Mouse (Mus musculus) intestine, embryonic 14.5 days (tissue): Measurements from ENCODE around the gene Fam178b. TPM values are rescaled to one million over a fixed set of nuclear protein-coding genes. Genes with fewer than 3 reads are reported as not detected.
A peak's percentile ranks its signal among the peaks of the same experiment; 100 is the strongest.

Source experiments
- ATAC-seq: fragments of 200-750 bp; cut with Nextera tagmentation; replicated peaks from 2 replicates; pipeline ENCODE4 v1.8.0; 2017; ENCODE audit warnings: low read depth, moderate number of reproducible peaks, moderate TSS enrichment, moderate library complexity; ENCODE audit not compliant: low FRiP score, low TSS enrichment
- DNase-seq: peaks from one replicate; pipeline ENCODE4 v3.0.0-alpha.2; 2018; ENCODE audit warnings: low spot score
- H3K27ac ChIP-seq: fragments of 300-500 bp; sonication (generic); 2 replicates; pipeline ENCODE4 v1.5.1; 2014; ENCODE audit warnings: low read depth, mild to moderate bottlenecking, control low read depth
- H3K27me3 ChIP-seq: fragments of 300-500 bp; sonication (generic); replicated peaks from 2 replicates; pipeline ENCODE4 v1.6.1; 2014; ENCODE audit warnings: low read length, control low read depth; ENCODE audit not compliant: control insufficient read depth, insufficient read depth
- H3K36me3 ChIP-seq: fragments of 300-500 bp; sonication (generic); 2 replicates; pipeline ENCODE4 v1.6.1; 2014; ENCODE audit warnings: low read length, control low read depth; ENCODE audit not compliant: control insufficient read depth, insufficient read depth
- H3K4me1 ChIP-seq: fragments of 300-500 bp; sonication (generic); replicated peaks from 2 replicates; pipeline ENCODE4 v1.6.1; 2014; ENCODE audit warnings: low read length, control low read depth, mixed read lengths; ENCODE audit not compliant: control insufficient read depth, insufficient read depth
- H3K4me2 ChIP-seq: fragments of 300-500 bp; sonication (generic); 2 replicates; pipeline ENCODE4 v1.6.1; 2014; ENCODE audit warnings: low read length
- H3K4me3 ChIP-seq: fragments of 300-500 bp; sonication (generic); 2 replicates; pipeline ENCODE4 v1.5.1; 2014; ENCODE audit warnings: low read depth, low read length, control low read depth, mixed read lengths
- H3K9ac ChIP-seq: fragments of 300-500 bp; sonication (generic); 2 replicates; pipeline ENCODE4 v1.6.1; 2014; ENCODE audit warnings: mild to moderate bottlenecking, low read length
- H3K9me3 ChIP-seq: fragments of 300-500 bp; sonication (generic); 2 replicates; pipeline ENCODE4 v1.6.1; 2016; ENCODE audit warnings: low read length, control low read depth; ENCODE audit not compliant: control insufficient read depth
- WGBS: fragments of 180-500 bp; shearing (Covaris S2); extraction: QIAGEN DNeasy Blood & Tissue Kit; methylation state at CpG from one replicate; pipeline ENCODE4 v1.1.7; 2014; 5-methylcytosine and 5-hydroxymethylcytosine counted together
- polyA plus RNA-seq: library from polyadenylated mRNA; unstranded; fragments of >200 nt; fragmentation: Nextera tagmentation; extraction: Ambion mirVana; gene quantifications from 2 replicates; pipeline ENCODE4 v1.2.1, GENCODE M21; 2014

The Fam178b gene
- polyA plus RNA-seq, 1 experiment from 2014 or later, result 0.39 TPM

- Histone ChIP-seq H3K27ac (peak overlapping the region; percentile 59), H3K9me3 (no peaks in the 10 kb centered on the region), H3K4me2 (no peak overlapping the region), H3K36me3 (no peaks in the 10 kb centered on the region), H3K9ac (no peak overlapping the region), H3K4me3 (no peak overlapping the region), H3K4me1 (peaks cover 16% of the 10 kb centered on the region), H3K27me3 (no peaks in the 10 kb centered on the region)
- DNase-seq, result no peak
- WGBS, result 43% methylated on average over 10 of the region's 10 CpGs
- peak; percentile 38 for ATAC-seq
Observed at GRCm38 (mm10) chr1:36595167-36595931, 87.6 kb downstream of the Fam178b start.

DNA sequence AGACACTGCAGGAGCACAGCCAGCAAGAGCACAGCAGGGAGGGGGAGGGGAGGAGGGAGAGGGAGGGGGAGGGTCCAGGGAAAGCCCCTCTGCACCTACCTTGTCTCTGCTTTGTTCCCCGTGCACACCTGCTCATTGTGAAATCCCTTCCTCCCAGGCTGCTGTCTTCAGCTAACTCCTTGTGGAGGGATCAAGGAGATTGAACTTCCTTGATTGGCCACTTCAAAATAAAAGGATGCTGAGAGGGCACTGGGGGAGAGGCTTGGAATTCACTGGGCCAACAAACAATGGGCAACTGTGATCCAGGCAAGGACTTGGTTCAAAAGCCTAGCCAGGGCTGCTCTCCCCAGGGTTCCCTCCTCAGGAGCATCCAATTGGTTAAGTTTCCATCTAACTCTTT is 89.9 kb downstream of the Fam178b start:
- peaks cover 35% of the 10 kb centered on the region for H3K4me1 ChIP-seq
- DNase-seq (no peak), ATAC-seq (no peak)
- no peak overlapping the region for H3K9ac ChIP-seq
- no peak overlapping the region for H3K4me3 ChIP-seq
- no peaks in the 10 kb centered on the region for H3K9me3 ChIP-seq
- no peaks in the 10 kb centered on the region for H3K27me3 ChIP-seq
- no peak overlapping the region for H3K4me2 ChIP-seq
- WGBS, result 9% methylated on average over 1 of the region's 1 CpGs
- no peak overlapping the region for H3K27ac ChIP-seq
- H3K36me3 ChIP-seq, result no peaks in the 10 kb centered on the region

DNA sequence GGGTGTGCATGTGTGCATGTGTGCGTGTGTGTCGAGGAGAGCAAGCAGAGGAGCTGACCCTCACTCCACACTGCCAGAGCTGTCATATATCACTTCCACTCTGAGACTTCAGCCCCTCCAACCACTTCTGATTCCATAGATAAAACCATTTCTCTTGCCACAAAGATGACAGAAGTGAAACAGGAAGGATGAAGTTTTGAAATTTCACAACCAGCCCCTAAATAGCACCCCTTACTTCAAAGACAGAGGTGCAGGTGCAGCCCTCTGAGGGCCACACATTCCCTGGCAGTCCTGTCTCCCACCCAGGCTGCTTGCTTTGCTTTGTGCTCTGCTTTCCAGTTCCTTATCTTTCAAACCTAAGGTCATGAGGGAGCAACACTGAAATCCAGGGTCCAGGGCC is 91.6 kb downstream of the Fam178b start:
- Histone ChIP-seq H3K4me3 (no peak overlapping the region), H3K27ac (no peak overlapping the region), H3K9me3 (no peaks in the 10 kb centered on the region), H3K27me3 (no peaks in the 10 kb centered on the region), H3K4me2 (no peak overlapping the region), H3K9ac (no peak overlapping the region), H3K36me3 (no peaks in the 10 kb centered on the region), H3K4me1 (peaks cover 40% of the 10 kb centered on the region)
- 79% methylated on average over 2 of the region's 2 CpGs for WGBS
- ATAC-seq (no peak), DNase-seq (no peak)

DNA sequence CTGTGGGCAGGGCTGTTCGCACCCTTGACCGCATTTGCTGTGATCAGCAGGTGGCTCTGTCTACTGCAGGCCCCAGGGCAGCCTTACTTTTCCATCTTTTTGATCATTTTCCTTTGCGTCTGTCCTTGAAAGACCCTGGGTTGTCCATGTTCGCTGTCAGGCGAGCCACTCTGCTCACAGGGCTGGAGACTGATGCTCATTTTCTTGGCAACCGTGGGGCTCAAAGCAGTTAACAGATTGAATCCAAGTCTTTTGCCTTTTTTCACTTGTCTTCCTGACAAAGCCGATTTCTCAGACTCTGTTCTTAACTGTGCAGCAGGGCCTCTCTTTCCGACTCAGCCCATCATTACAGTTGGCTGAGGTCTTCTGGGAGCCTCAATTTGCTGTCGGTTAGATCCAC is 92.3 kb downstream of the Fam178b start:
- no peak for DNase-seq
- no peak overlapping the region for H3K9ac ChIP-seq
- no peak overlapping the region for H3K4me3 ChIP-seq
- no peaks in the 10 kb centered on the region for H3K36me3 ChIP-seq
- H3K27ac ChIP-seq, result 0 out of 2 replicates have a peak overlapping the region, but pooled peaks have one; percentile 43
- no peaks in the 10 kb centered on the region for H3K27me3 ChIP-seq
- H3K4me2 ChIP-seq, result no peak overlapping the region
- no peak for ATAC-seq
- peaks cover 32% of the 10 kb centered on the region for H3K4me1 ChIP-seq
- H3K9me3 ChIP-seq, result no peaks in the 10 kb centered on the region
- WGBS, result 70% methylated on average over 9 of the region's 9 CpGs

- H3K9ac ChIP-seq, result no peak overlapping the region
- no peak overlapping the region for H3K4me3 ChIP-seq
- ATAC-seq (no peak), DNase-seq (no peak)
- H3K4me2 ChIP-seq, result no peak overlapping the region
- H3K4me1 ChIP-seq, result peaks cover 27% of the 10 kb centered on the region
- peak overlapping the region; percentile 78; the same call in 1 of the 2 replicates for H3K27ac ChIP-seq
- 51% methylated on average over 6 of the region's 6 CpGs for WGBS
- H3K36me3 ChIP-seq, result no peaks in the 10 kb centered on the region
- no peaks in the 10 kb centered on the region for H3K9me3 ChIP-seq
- H3K27me3 ChIP-seq, result no peaks in the 10 kb centered on the region
Observed at GRCm38 (mm10) chr1:36589486-36589885, 93.5 kb downstream of the Fam178b start.

- H3K9ac ChIP-seq, result no peak overlapping the region
- H3K4me3 ChIP-seq, result no peak overlapping the region
- no peaks in the 10 kb centered on the region for H3K27me3 ChIP-seq
- peak; percentile 62; the same call in 1 of the 2 replicates for ATAC-seq
- no peak overlapping the region for H3K4me2 ChIP-seq
- peak overlapping the region; percentile 78 for H3K27ac ChIP-seq
- WGBS, result 44% methylated on average over 13 of the region's 13 CpGs
- H3K36me3 ChIP-seq, result no peaks in the 10 kb centered on the region
- H3K4me1 ChIP-seq, result peaks cover 27% of the 10 kb centered on the region
- no peaks in the 10 kb centered on the region for H3K9me3 ChIP-seq
- no peak for DNase-seq
Observed at GRCm38 (mm10) chr1:36588476-36589450, 94.2 kb downstream of the Fam178b start.

DNA sequence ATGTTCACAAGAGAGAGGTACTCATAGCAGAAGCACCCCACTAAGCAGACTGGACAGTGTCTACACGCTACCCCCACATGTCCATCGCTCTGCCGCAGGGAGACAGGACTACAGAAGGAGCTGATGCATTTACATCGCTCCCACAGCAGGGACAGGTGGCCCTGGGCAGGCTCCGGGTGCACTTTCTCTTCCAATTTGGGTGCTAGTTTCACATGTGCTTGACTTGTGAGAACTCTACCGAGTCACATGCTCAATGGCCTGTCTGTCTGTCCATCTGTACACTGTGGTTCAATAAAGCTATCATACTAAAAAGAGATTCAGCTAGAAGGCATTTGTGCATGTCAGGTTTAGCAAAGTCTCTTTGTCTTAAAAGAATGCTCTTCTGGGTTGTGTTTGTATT is 95.1 kb downstream of the Fam178b start:
- DNase-seq (no peak), ATAC-seq (no peak)
- Histone ChIP-seq H3K9me3 (no peaks in the 10 kb centered on the region), H3K27ac (peak overlapping the region; percentile 78), H3K4me3 (no peak overlapping the region), H3K27me3 (no peaks in the 10 kb centered on the region), H3K36me3 (no peaks in the 10 kb centered on the region), H3K9ac (no peak overlapping the region), H3K4me1 (peaks cover 27% of the 10 kb centered on the region), H3K4me2 (no peak overlapping the region)
- WGBS, result 82% methylated on average over 6 of the region's 6 CpGs

DNA sequence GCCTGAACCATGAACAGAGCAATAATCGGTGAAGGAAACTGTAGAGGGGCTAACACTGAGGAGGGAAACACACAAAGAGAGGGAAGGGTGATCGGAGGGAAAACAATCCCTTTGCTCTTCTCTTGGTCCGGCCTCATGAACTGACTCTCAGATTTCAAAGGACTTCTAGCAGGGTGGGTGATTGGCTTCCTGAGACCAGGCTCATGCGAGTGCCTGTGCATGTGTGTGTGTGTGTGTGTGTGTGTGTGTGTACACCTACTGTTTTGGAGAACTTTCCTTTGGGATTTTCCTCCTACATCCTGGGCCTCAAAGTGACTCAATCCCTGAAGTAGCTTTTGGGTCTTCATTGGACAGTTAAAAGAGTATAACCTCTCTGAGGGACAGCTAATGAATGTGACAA is 96.7 kb downstream of the Fam178b start:
- Histone ChIP-seq H3K9me3 (no peaks in the 10 kb centered on the region), H3K36me3 (no peaks in the 10 kb centered on the region), H3K27me3 (no peaks in the 10 kb centered on the region), H3K9ac (no peak overlapping the region), H3K4me2 (no peak overlapping the region), H3K27ac (no peak overlapping the region), H3K4me1 (peaks cover 27% of the 10 kb centered on the region), H3K4me3 (no peak overlapping the region)
- ATAC-seq (no peak), DNase-seq (no peak)
- WGBS, result 41% methylated on average over 4 of the region's 4 CpGs
